Mouse (Mus musculus) megakaryocyte, embryonic 14.5 days (primary cell): ENCODE results near the gene Rgr. TPM values are rescaled to one million over a fixed set of nuclear protein-coding genes. Genes with fewer than 3 reads are reported as not detected.
"Not testable (repeated sequence)": the region's sequence is repeated elsewhere in the genome, so short reads cannot be mapped to it uniquely, and the experiment has no call there.

Source experiments
- H3K27me3 ChIP-seq: replicated peaks from 2 replicates; pipeline ENCODE3; 2012; ENCODE audit warnings: inconsistent platforms
- H3K36me3 ChIP-seq: replicated peaks from 2 replicates; pipeline ENCODE3; 2012; ENCODE audit warnings: low read length, inconsistent platforms, mixed read lengths
- H3K4me1 ChIP-seq: 2 replicates; pipeline ENCODE4 v1.6.1; 2012; ENCODE audit warnings: inconsistent platforms
- H3K4me3 ChIP-seq: replicated peaks from 2 replicates; pipeline ENCODE3; 2012; ENCODE audit warnings: moderate library complexity, mild to moderate bottlenecking, inconsistent platforms
- H3K9me3 ChIP-seq: 2 replicates; pipeline ENCODE4 v1.6.1; 2012; ENCODE audit warnings: inconsistent platforms
- FLI1 ChIP-seq: IDR thresholded peaks from 2 replicates; pipeline ENCODE4 v1.6.1; 2012; ENCODE audit warnings: low read length, inconsistent platforms, mixed read lengths
- GATA1 ChIP-seq: IDR thresholded peaks from 3 replicates; pipeline ENCODE4 v1.6.1; 2012; ENCODE audit warnings: mixed read lengths, low read length, inconsistent platforms, borderline replicate concordance
- polyA plus RNA-seq: library from polyadenylated mRNA; stranded (reverse); fragments of >175 nt; gene quantifications from 2 replicates; pipeline ENCODE4 v1.2.3, GENCODE M21; 2012; ENCODE audit warnings: low replicate concordance; ENCODE audit not compliant: insufficient read depth

Rgr gene
- polyA plus RNA-seq, 1 experiment = not detected

DNA sequence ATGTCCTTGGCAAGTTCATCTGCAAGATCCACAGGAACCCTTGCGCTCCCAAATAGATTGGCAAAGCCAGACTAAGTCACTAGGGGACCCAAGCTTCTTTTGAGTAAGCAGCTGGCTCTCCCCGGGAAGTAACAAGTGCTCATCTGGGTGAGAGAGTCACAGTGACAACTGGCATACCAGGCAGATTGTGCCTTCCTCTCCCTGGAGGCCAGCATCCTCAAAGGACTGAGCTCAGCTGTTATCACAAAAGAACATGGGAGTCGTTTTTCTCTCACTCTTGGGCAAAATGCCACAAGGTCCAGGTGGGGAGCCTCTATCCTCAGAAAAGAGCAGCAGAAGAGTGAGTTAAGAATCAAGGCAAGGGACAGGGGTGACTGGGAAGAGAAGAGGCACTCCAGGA lies 42.9 kb downstream of the Rgr start:
- Histone ChIP-seq H3K4me3 (no peak overlapping the region), H3K9me3 (peaks cover 6% of the 10 kb centered on the region; the same call in 1 of the 2 replicates), H3K36me3 (no peaks in the 10 kb centered on the region), H3K4me1 (no peaks in the 10 kb centered on the region; the same call in 1 of the 2 replicates), H3K27me3 (no peaks in the 10 kb centered on the region)
- no peak for TF ChIP-seq FLI1
- TF ChIP-seq GATA1 = no peak

DNA sequence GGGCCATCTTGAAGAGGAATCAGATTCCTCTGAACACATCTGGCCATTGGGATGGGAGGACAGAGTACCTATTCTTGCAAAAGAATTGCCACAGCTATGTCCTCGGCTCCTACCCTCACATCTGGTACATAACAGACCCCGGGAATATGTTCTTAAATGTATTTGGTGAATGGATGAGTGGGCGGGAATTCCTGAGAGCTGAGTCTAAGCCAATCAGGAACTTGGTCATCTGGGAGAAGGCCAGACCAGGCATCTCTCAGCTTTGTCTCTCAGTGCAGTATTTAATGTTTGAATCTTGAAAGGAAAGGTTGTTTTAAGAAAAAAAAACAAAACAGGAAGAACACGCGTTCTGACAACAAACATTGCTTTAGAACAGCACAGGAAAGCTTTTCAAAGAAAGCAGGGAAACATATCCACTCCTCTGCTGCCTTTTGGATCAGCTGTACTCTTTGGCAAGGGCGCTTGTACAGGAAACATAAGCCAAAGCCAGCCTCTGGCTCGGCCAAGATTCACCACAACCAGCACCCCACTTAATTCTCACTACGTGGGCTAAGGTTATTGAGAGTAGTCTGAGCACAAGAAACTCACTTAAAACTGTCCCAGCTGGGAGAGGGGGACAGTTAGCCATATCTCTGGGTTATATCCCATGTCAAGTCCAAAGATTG lies 45.2 kb downstream of the Rgr start:
- no peaks in the 10 kb centered on the region for H3K36me3 ChIP-seq
- TF ChIP-seq GATA1 (no peak), FLI1 (no peak)

DNA sequence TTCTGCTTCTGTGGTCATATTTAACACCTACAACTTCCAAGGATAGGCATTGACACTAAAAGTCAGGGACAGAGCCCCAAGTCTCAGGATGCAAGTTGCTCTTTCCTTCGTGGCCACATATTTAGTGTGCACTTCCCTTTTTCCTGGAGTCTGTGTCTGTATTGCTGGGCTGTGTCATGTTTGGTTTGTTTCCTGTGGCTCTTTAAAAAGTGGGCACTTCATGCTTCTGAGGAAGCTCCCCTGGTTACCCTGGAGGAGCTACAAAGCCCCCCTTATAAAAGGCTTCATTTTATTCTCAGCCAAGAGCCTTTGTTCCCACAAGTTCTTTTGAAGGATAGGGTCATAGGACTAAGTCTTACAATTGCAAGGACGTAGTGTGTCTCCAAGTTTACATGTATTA lies 45.9 kb downstream of the Rgr start:
- H3K9me3 ChIP-seq = no peaks in the 10 kb centered on the region
- no peaks in the 10 kb centered on the region; the same call in 1 of the 2 replicates for H3K4me1 ChIP-seq
- H3K4me3 ChIP-seq = no peak overlapping the region
- no peaks in the 10 kb centered on the region for H3K36me3 ChIP-seq
- TF ChIP-seq GATA1 (no peak), FLI1 (no peak)
- no peaks in the 10 kb centered on the region for H3K27me3 ChIP-seq

More for the DNA sequence above, 45.2 kb downstream of the Rgr start:
- no peaks in the 10 kb centered on the region for H3K9me3 ChIP-seq
- H3K27me3 ChIP-seq = no peaks in the 10 kb centered on the region
- H3K4me3 ChIP-seq = no peak overlapping the region
- H3K4me1 ChIP-seq = no peaks in the 10 kb centered on the region; the same call in 1 of the 2 replicates

DNA sequence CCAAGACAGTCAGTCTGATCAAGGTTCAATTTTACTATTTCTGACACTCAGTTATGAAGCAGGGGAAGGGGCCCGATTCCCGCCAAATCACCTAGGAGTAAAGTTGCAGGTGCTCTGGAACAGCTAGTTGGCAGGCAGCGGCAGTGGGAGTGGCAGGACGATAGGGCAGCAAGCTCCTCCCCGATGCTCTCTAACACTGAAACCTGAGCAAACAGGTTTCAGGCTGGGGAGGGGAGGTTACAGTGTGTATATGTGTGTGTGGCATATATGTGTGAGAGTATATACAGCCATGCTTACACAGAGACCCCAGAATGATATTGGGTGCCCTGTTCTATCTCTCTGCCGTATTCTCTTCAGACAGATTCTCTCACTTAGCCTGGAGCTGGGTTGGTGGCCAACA lies 48.0 kb downstream of the Rgr start:
- not testable (repeated sequence) for H3K27me3 ChIP-seq, H3K36me3 ChIP-seq, H3K9me3 ChIP-seq, H3K4me3 ChIP-seq, H3K4me1 ChIP-seq

DNA sequence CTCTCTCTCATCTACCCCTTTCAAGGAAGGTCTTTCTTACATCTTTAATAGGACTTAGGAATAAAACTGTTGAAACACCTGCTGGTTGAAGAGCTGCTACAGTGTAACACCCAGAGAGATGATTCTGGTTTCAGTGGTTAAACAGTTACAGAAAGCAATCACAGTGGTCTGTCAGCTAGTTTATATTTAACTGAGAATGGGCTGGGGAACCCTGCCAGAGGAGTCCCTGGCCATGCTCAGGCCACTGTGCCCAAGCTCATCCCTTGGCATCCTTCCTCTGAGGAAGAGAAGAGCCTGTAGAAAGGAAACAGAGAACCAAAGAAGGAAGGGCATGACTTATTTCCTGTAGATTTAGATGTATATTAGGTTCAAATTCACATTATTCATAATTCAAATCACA lies 59.0 kb downstream of the Rgr start:
- TF ChIP-seq GATA1 (no peak), FLI1 (no peak)

DNA sequence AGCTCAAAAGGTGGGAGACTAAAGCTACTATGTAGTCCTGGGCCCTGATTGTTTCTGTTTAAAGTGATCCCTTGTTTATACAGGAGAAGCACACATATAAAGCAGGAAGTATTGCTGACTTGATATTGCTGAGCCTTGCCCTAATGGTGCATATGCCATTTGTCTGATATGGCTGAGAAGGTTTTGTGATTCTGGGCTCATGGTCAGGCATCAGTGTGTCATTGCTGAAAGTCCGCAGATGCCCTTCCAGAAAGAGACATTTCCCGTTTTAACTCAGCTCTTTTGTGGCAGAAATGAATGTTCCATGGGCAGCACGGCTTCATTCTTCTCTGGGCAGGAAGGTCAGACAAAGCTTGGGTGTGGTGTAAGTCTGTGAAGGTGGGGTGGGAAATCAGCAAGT lies 63.1 kb downstream of the Rgr start:
- Histone ChIP-seq H3K36me3 (no peaks in the 10 kb centered on the region), H3K4me1 (no peaks in the 10 kb centered on the region), H3K4me3 (no peak overlapping the region), H3K27me3 (no peaks in the 10 kb centered on the region), H3K9me3 (no peaks in the 10 kb centered on the region)
- TF ChIP-seq FLI1 (no peak), GATA1 (no peak)

More for the DNA sequence above, 59.0 kb downstream of the Rgr start:
- Histone ChIP-seq H3K36me3 (no peaks in the 10 kb centered on the region), H3K9me3 (no peaks in the 10 kb centered on the region), H3K27me3 (no peaks in the 10 kb centered on the region), H3K4me3 (no peak overlapping the region), H3K4me1 (no peaks in the 10 kb centered on the region)

Other genes with a start within 250 kb of the Rgr start
- gene Ccser2, start 80.2 kb downstream of the Rgr start, polyA plus RNA-seq = 0.31 TPM in 1 of 2 replicates, not detected in the other
- gene Lrit1, start 5.9 kb upstream of the Rgr start, polyA plus RNA-seq = not detected in 2 replicates
- not detected in 2 replicates for gene Lrit2, start 19.0 kb upstream of the Rgr start, polyA plus RNA-seq
- gene Cdhr1, start 49.4 kb upstream of the Rgr start, polyA plus RNA-seq = not detected in 2 replicates
- gene 2610528A11Rik, start 65.1 kb upstream of the Rgr start, polyA plus RNA-seq = 4.3 TPM in 1 of 2 replicates, not detected in the other
- gene Ghitm, start 86.3 kb upstream of the Rgr start, polyA plus RNA-seq = 12.5 and 20.9 TPM in 2 replicates